Mouse (Mus musculus): ENCODE data around the gene Capza2. TPM values are rescaled to one million over a fixed set of nuclear protein-coding genes. Genes with fewer than 3 reads are reported as not detected.

The Capza2 gene
- 256 and 264 TPM in 2 replicates for polyA plus RNA-seq (2015; fragmentation: Nextera tagmentation; extraction: Ambion mirVana)

DNA sequence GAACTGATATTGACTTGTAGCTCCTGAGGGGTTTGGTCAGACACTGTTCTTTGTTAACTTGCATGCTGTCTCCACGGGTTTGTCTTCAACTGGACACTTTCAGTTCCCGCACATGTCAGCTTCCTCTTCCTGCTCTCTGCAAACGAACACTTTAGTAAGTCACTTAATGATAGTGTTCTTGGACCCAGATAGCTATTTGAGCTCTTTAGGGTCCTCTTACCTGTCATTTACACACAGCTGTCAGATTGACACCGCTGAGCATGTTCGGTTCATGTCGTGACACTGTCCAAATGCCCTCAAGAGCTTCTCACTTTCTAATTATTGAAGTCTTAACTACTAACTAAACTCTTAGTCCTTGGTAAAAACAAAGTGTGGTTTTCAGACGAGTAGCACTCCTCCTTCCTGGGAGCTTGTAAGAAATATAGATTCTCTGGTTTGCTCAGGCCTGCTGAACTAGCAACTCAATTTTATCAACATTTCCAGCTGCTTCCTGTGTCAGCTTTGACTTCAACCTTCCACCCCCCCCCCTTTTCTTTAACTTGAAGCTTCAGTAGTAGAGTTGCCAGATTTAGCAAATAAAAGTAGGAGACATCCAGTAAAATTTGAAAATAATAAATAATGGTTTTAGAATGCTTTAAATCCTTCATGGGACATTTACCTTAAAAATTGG lies at the start of gene Capza2:
Capza2 (plus strand) TSS at position 620 of the 670 bp plus-strand sequence.

DNA sequence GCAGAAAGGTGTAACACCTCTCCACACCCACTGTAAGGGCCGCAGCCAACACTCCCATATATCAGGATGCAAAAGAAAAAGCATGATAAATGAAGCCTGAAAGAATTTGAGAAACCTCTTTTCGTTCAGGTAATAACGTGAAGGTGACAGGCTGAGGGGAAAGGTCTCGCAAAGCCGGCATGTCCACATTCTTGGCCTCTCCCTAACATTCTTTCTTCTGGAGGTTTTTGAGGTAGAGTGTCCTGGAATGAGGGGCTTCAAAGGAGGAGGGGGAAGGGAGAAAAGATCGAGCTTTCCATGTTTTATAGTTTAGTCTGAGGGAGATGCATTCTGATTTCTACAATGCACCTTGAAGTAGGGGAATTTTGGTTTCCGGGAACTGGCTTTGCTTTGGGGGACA lies 56.6 kb downstream of the Capza2 start, which contains the start of gene St7:
St7 (plus strand) TSS at position 287 of the 400 bp plus-strand sequence.

Other genes with a start within 250 kb of the Capza2 start
- gene Met, start 172.4 kb upstream of the Capza2 start, polyA plus RNA-seq (2015; fragmentation: Nextera tagmentation; extraction: Ambion mirVana), result 3.2 and 4.5 TPM in 2 replicates
- 14.3 and 14.7 TPM in 2 replicates for gene St7, start 56.7 kb downstream of the Capza2 start, polyA plus RNA-seq (2015; fragmentation: Nextera tagmentation; extraction: Ambion mirVana)

All from skeletal muscle tissue, postnatal 0 days (tissue).